Mouse (Mus musculus): ENCODE measurements at regions not wholly inside any gene's neighbourhood (a gene's known extent, or its start where the extent isn't known, plus 50 kb on each side); places are given as distances from the start of the nearest gene placed in this dataset.

DNA sequence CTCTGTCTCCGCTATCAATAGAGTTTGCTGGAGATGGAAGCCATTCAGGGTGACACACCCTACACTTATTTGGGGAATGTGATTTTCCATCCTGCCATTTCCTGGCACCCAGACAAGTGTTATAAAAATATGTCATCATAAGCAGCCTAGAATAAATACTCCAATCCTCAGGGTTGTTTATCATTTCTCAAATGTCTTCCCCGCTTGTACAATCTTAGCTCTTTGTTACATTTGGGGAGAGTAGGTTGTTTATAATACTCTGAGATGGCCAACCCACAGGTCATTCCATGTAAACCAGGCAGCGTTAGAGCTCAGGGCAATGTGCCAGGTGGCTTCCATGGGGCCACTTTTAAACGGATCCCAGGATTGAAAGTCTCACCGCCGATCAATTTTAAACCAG lies 454.8 kb upstream of the Gm765 start:
- Histone ChIP-seq H3K9ac (replicated peaks) (no peak overlapping the region), H3K27ac (no peak overlapping the region), H3K4me3 (ENCODE audit: insufficient read depth in 1 of 2, low read depth in 2 of 2, low read length in 2 of 2) (no peak overlapping the region), H3K27me3 (ENCODE audit: control insufficient read depth, insufficient read depth, low read length) (no peaks in the 10 kb centered on the region), H3K9me3 (ENCODE audit: control insufficient read depth, low read length) (no peaks in the 10 kb centered on the region), H3K4me1 (replicated peaks; ENCODE audit: control insufficient read depth in 2 of 2, insufficient read depth in 2 of 2, low read length in 1 of 2) (no peaks in the 10 kb centered on the region), H3K36me3 (replicated peaks; ENCODE audit: control insufficient read depth, insufficient read depth, low read depth) (no peaks in the 10 kb centered on the region), H3K4me2 (ENCODE audit: low read depth) (no peak overlapping the region)
- DNase-seq (ENCODE audit: low read depth in 3 of 3, low spot score in 3 of 3) (no peak), ATAC-seq (ENCODE audit: insufficient read depth) (no peak)
- TF ChIP-seq EP300 (IDR thresholded peaks at IDR 0.05; ENCODE audit: low read depth) (no peak), CTCF (IDR thresholded peaks at IDR 0.05; ENCODE audit: low read depth) (no peak)
- WGBS (ENCODE audit: insufficient replicate concordance): 75% methylated on average over 6 of the region's 6 CpGs

DNA sequence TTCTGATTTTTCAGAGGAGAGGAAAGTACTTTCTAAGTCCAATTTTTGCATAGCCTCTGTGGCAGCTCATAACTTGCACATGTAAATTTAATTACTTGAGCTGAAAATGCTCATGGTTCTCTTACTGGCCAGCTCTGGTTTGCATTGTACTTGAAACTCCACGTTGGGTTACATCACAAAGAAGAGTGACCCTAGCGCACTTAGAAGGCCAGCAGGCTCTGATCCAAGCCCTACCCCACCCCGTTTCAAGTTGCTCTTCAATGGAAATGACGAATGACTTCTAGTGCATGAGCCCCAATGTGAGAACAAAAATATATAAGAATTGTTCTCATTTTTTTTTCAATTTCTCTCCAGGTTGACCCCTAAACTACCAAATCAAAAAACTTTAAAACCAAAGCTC lies 454.1 kb upstream of the Gm765 start:
- Histone ChIP-seq H3K4me2 (ENCODE audit: low read depth) (no peak overlapping the region), H3K4me1 (replicated peaks; ENCODE audit: control insufficient read depth in 2 of 2, insufficient read depth in 2 of 2, low read length in 1 of 2) (no peaks in the 10 kb centered on the region), H3K4me3 (ENCODE audit: insufficient read depth in 1 of 2, low read depth in 2 of 2, low read length in 2 of 2) (no peak overlapping the region), H3K27ac (no peak overlapping the region), H3K27me3 (ENCODE audit: control insufficient read depth, insufficient read depth, low read length) (no peaks in the 10 kb centered on the region), H3K9ac (replicated peaks) (no peak overlapping the region), H3K9me3 (ENCODE audit: control insufficient read depth, low read length) (no peaks in the 10 kb centered on the region), H3K36me3 (replicated peaks; ENCODE audit: control insufficient read depth, insufficient read depth, low read depth) (no peaks in the 10 kb centered on the region)
- 47% methylated on average over 4 of the region's 4 CpGs for WGBS (ENCODE audit: insufficient replicate concordance)
- TF ChIP-seq EP300 (IDR thresholded peaks at IDR 0.05; ENCODE audit: low read depth) (no peak), CTCF (IDR thresholded peaks at IDR 0.05; ENCODE audit: low read depth) (no peak)
- DNase-seq (ENCODE audit: low read depth in 3 of 3, low spot score in 3 of 3): no peak
- no peak for ATAC-seq (ENCODE audit: insufficient read depth)

DNA sequence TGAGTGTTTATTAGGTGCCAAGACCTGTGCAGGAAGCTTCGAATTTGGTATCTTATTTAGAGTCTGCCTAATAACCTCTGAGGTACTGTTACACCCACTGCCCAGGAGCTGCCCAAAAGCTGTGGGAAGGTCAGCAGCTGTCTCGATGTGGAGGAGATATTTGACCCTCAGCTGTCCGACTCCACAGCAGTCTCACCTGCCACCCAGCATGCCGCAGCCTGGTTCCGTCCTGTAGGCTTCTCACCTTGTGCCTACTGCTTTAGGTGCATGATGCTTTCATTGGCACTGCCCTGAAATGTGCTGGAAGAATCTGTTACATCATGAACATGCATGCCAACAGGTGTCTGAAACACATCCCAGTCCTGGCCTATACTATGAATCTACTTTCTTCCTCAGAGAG lies 444.9 kb upstream of the Gm765 start:
- Histone ChIP-seq H3K4me2 (ENCODE audit: low read depth) (no peak overlapping the region), H3K36me3 (replicated peaks; ENCODE audit: control insufficient read depth, insufficient read depth, low read depth) (no peaks in the 10 kb centered on the region), H3K4me1 (replicated peaks; ENCODE audit: control insufficient read depth in 2 of 2, insufficient read depth in 2 of 2, low read length in 1 of 2) (no peaks in the 10 kb centered on the region), H3K4me3 (ENCODE audit: insufficient read depth in 1 of 2, low read depth in 2 of 2, low read length in 2 of 2) (no peak overlapping the region), H3K27ac (no peak overlapping the region), H3K9ac (replicated peaks) (no peak overlapping the region), H3K9me3 (ENCODE audit: control insufficient read depth, low read length) (no peaks in the 10 kb centered on the region), H3K27me3 (ENCODE audit: control insufficient read depth, insufficient read depth, low read length) (no peaks in the 10 kb centered on the region)
- DNase-seq (ENCODE audit: low read depth in 3 of 3, low spot score in 3 of 3): no peak
- no peak for ATAC-seq (ENCODE audit: insufficient read depth)
- no peak for TF ChIP-seq EP300 (IDR thresholded peaks at IDR 0.05; ENCODE audit: low read depth)
- TF ChIP-seq CTCF (IDR thresholded peaks at IDR 0.05; ENCODE audit: low read depth): no peak
- 60% methylated on average over 5 of the region's 5 CpGs for WGBS (ENCODE audit: insufficient replicate concordance)

DNA sequence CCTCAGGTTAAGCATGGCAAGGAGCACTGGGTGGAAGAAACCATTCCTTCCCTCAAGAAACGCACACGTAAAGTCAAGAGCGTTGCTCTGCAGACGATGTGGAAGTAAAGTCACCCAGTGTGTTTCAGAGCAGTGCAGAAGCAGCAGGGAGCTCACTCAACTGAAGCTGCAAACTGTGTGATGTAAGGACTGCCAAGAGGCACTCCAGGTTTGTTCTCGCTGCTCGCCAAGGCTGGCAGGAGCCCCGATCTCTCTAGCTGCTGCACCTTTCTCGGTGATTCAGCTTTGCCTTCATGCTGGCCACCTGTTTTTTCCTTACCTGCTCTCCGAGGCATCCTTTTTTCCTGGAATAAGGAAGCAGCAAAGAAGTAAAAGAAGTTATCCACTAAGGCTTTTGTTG lies 439.5 kb upstream of the Gm765 start:
- no peaks in the 10 kb centered on the region for H3K9me3 ChIP-seq (ENCODE audit: control insufficient read depth, low read length)
- no peak overlapping the region for H3K4me2 ChIP-seq (ENCODE audit: low read depth)
- no peaks in the 10 kb centered on the region for H3K4me1 ChIP-seq (replicated peaks; ENCODE audit: control insufficient read depth in 2 of 2, insufficient read depth in 2 of 2, low read length in 1 of 2)
- H3K27ac ChIP-seq: no peak overlapping the region
- ATAC-seq (ENCODE audit: insufficient read depth) (no peak), DNase-seq (ENCODE audit: low read depth in 3 of 3, low spot score in 3 of 3) (no peak)
- no peak overlapping the region for H3K9ac ChIP-seq (replicated peaks)
- no peaks in the 10 kb centered on the region for H3K36me3 ChIP-seq (replicated peaks; ENCODE audit: control insufficient read depth, insufficient read depth, low read depth)
- TF ChIP-seq CTCF (IDR thresholded peaks at IDR 0.05; ENCODE audit: low read depth) (no peak), EP300 (IDR thresholded peaks at IDR 0.05; ENCODE audit: low read depth) (no peak)
- H3K4me3 ChIP-seq (ENCODE audit: insufficient read depth in 1 of 2, low read depth in 2 of 2, low read length in 2 of 2): no peak overlapping the region
- WGBS (ENCODE audit: insufficient replicate concordance): 72% methylated on average over 9 of the region's 9 CpGs
- H3K27me3 ChIP-seq (ENCODE audit: control insufficient read depth, insufficient read depth, low read length): no peaks in the 10 kb centered on the region

DNA sequence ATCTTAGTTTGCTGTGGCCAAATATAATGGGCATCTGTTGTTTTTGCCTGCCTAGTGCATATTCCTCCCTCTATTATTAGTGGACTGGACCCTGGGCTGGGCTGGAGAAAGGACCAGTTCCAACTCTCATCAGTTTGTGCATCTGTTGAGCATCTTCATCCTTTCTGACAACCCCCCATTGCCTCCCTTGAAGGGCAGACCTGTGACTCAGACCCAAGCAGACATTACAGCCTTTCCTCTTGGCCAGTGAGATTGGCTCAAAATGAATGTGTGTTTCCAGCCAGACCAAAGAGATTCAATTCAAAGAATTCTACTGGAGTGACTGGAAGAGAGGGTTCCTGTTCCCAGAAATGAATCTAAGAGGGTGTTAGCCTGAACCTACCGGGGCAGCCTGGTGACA lies 433.2 kb upstream of the Gm765 start:
- no peaks in the 10 kb centered on the region for H3K36me3 ChIP-seq (replicated peaks; ENCODE audit: control insufficient read depth, insufficient read depth, low read depth)
- H3K27me3 ChIP-seq (ENCODE audit: control insufficient read depth, insufficient read depth, low read length): no peaks in the 10 kb centered on the region
- H3K9me3 ChIP-seq (ENCODE audit: control insufficient read depth, low read length): no peaks in the 10 kb centered on the region
- no peak overlapping the region for H3K4me2 ChIP-seq (ENCODE audit: low read depth)
- 64% methylated on average over 1 of the region's 1 CpGs for WGBS (ENCODE audit: insufficient replicate concordance)
- no peak overlapping the region for H3K27ac ChIP-seq
- DNase-seq (ENCODE audit: low read depth in 3 of 3, low spot score in 3 of 3) (no peak), ATAC-seq (ENCODE audit: insufficient read depth) (no peak)
- TF ChIP-seq EP300 (IDR thresholded peaks at IDR 0.05; ENCODE audit: low read depth): no peak
- no peak for TF ChIP-seq CTCF (IDR thresholded peaks at IDR 0.05; ENCODE audit: low read depth)
- no peak overlapping the region for H3K9ac ChIP-seq (replicated peaks)
- H3K4me1 ChIP-seq (replicated peaks; ENCODE audit: control insufficient read depth in 2 of 2, insufficient read depth in 2 of 2, low read length in 1 of 2): no peaks in the 10 kb centered on the region
- no peak overlapping the region for H3K4me3 ChIP-seq (ENCODE audit: insufficient read depth in 1 of 2, low read depth in 2 of 2, low read length in 2 of 2)

DNA sequence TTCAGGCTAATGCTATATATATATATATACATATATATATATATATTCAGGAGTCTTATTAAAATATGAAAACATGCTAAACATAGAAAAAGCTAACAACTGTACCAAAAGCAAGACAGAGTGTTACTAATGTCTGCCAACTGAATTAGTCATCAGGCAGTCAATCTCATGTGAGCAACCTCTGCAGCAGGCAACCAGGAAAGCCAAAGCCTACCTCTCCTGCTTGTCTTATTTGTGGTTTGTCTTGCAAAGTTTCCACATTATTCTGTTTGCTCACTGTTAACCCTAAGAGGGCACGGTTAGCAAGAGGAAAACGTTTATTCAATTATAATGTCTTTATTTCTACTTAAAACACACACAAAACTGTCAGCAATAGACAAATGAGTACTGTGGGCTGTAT lies 427.4 kb upstream of the Gm765 start:
- Histone ChIP-seq H3K4me2 (ENCODE audit: low read depth) (no peak overlapping the region), H3K4me3 (ENCODE audit: insufficient read depth in 1 of 2, low read depth in 2 of 2, low read length in 2 of 2) (no peak overlapping the region), H3K9ac (replicated peaks) (no peak overlapping the region), H3K36me3 (replicated peaks; ENCODE audit: control insufficient read depth, insufficient read depth, low read depth) (no peaks in the 10 kb centered on the region), H3K27me3 (ENCODE audit: control insufficient read depth, insufficient read depth, low read length) (no peaks in the 10 kb centered on the region), H3K4me1 (replicated peaks; ENCODE audit: control insufficient read depth in 2 of 2, insufficient read depth in 2 of 2, low read length in 1 of 2) (no peaks in the 10 kb centered on the region), H3K27ac (no peak overlapping the region), H3K9me3 (ENCODE audit: control insufficient read depth, low read length) (no peaks in the 10 kb centered on the region)
- WGBS (ENCODE audit: insufficient replicate concordance): 57% methylated on average over 2 of the region's 2 CpGs
- ATAC-seq (ENCODE audit: insufficient read depth) (no peak), DNase-seq (ENCODE audit: low read depth in 3 of 3, low spot score in 3 of 3) (no peak)
- no peak for TF ChIP-seq EP300 (IDR thresholded peaks at IDR 0.05; ENCODE audit: low read depth)
- TF ChIP-seq CTCF (IDR thresholded peaks at IDR 0.05; ENCODE audit: low read depth): no peak

All from liver, embryonic 14.5 days (tissue).